Mouse (Mus musculus) spleen, embryonic (tissue): Measurements from ENCODE around the gene Rpl7l1.

Experiments
- CTCF ChIA-PET: fragments of 350-600 bp; sonication (Branson Sonifier 250); formaldehyde crosslinking; loops from one replicate; lab custom pipeline; 2022; lab: Charles Lee

The Rpl7l1 gene

GRCm38 (mm10) chr17:46747234-46747633 lies 35.2 kb downstream of the Rpl7l1 start:
- CTCF ChIA-PET = interaction anchor here (0.5 kb wide), 1 partner anchor 143 kb away, joined by 5 read pairs; the partner anchor contains the start of gene Tbcc

- CTCF ChIA-PET = no interaction called here
Observed at GRCm38 (mm10) chr17:46745506-46745905, 37.0 kb downstream of the Rpl7l1 start.

GRCm38 (mm10) chr17:46742986-46743385 lies 39.5 kb downstream of the Rpl7l1 start:
- CTCF ChIA-PET = interaction anchor here (1.2 kb wide), 1 partner anchor 10 kb away, joined by 4 read pairs; no protein-coding TSS in a partner anchor

- CTCF ChIA-PET = no interaction called here
Observed at GRCm38 (mm10) chr17:46741305-46741704, 41.2 kb downstream of the Rpl7l1 start.

GRCm38 (mm10) chr17:46736160-46736559 lies 46.3 kb downstream of the Rpl7l1 start:
- CTCF ChIA-PET = no interaction called here

- CTCF ChIA-PET = no interaction called here
Observed at GRCm38 (mm10) chr17:46735287-46735686, 47.2 kb downstream of the Rpl7l1 start.

- CTCF ChIA-PET = no interaction called here
Observed at GRCm38 (mm10) chr17:46734055-46734454, 48.4 kb downstream of the Rpl7l1 start.

- CTCF ChIA-PET = interaction anchor here (0.7 kb wide), 1 partner anchor 80 kb away, joined by 3 read pairs; no protein-coding TSS in a partner anchor
Observed at GRCm38 (mm10) chr17:46728904-46729318, 53.6 kb downstream of the Rpl7l1 start, which contains the start of gene Gnmt. Gnmt (minus strand) TSS chr17:46729168.

- CTCF ChIA-PET = interaction anchor here (0.7 kb wide), 1 partner anchor 80 kb away, joined by 3 read pairs; no protein-coding TSS in a partner anchor
Observed at GRCm38 (mm10) chr17:46728496-46728895, 54.0 kb downstream of the Rpl7l1 start.

- CTCF ChIA-PET = interaction anchor here (0.6 kb wide), 1 partner anchor 1211 kb away, joined by 3 read pairs; no protein-coding TSS in a partner anchor
Observed at GRCm38 (mm10) chr17:46728021-46728420, 54.5 kb downstream of the Rpl7l1 start.

- CTCF ChIA-PET = interaction anchor here (0.6 kb wide), 1 partner anchor 1210 kb away, joined by 3 read pairs; no protein-coding TSS in a partner anchor
Observed at GRCm38 (mm10) chr17:46727271-46727670, 55.2 kb downstream of the Rpl7l1 start.

GRCm38 (mm10) chr17:46725731-46726645 lies 56.5 kb downstream of the Rpl7l1 start:
- CTCF ChIA-PET = no interaction called here

GRCm38 (mm10) chr17:46725273-46725672 lies 57.2 kb downstream of the Rpl7l1 start:
- CTCF ChIA-PET = interaction anchor here (0.6 to 0.7 kb wide), 2 partner anchors 112 to 158 kb away, joined by 4 to 8 read pairs; no protein-coding TSS in a partner anchor

- CTCF ChIA-PET = interaction anchor here (0.6 to 0.7 kb wide), 2 partner anchors 111 to 158 kb away, joined by 4 to 8 read pairs; no protein-coding TSS in a partner anchor
Observed at GRCm38 (mm10) chr17:46724477-46725084, 57.9 kb downstream of the Rpl7l1 start.
